Mouse (Mus musculus): Measurements from ENCODE around the gene Rimbp2.

DNA sequence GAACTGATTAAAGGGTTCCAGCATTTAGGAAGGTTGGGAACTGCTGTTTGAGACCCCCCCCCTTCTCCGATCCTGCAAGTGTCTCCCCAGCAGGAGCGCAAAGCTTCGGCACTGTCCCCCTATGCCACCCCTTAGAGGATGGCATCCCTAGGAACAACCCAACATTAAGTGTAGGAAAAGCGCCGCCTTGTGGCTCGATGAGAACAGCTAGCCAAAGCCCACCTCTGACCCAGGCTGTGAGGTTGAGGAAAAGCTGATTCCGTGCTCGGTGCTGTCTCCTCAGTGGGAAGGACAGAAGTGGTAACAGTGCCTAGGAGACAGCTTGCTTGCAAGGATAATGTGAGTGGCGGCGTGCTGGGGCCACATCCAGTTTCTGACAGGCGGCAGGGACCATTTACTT, 140.2 kb downstream of the Rimbp2 start:
- TF ChIP-seq CTCF (IDR thresholded peaks at IDR 0.05; ENCODE audit: low read depth, low read length) (no peak), GATA1 (IDR thresholded peaks at IDR 0.05; ENCODE audit: borderline replicate concordance, low read length) (no peak), POLR2AphosphoS5 (IDR thresholded peaks at IDR 0.05; ENCODE audit: insufficient replicate concordance, low read depth, low read length) (no peak)

Data from G1E (cell line).